ENCODE assay signal across 20 mouse cellular contexts in the genomic region with DNA sequence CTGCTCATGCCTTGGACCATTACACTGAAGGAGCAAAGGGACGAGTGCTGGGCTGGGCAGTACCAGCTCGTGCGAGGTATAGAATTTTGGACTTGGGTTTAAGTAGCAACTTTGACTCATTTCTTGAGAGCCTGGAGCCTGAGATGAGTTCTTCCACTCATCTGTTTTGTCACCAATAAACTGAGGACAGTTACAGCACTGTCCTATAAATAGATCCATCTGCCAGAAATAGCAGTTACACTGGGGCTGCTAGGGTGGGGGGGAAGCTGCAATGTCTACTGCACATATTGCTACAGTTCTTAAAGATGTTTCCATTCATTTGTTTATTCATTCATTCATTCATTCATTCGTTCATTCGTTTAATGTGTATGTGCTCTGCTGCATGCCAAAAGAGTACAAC.
A peak's percentile ranks its signal among the peaks of the same experiment; 100 is the strongest.
DNase-seq lines count a peak whose midpoint lies in the region; ATAC-seq and TF ChIP-seq lines count a peak whose summit lies in the region.
"Had no signal": no experiment of that assay in that cellular context is flagged by ENCODE, and none has a peak within 500 bp of the region (broad histone marks: within the 10 kb centered on the region; RNA-seq: fewer than 3 reads in every experiment).

No protein-coding gene starts in this region.

- peak overlapping the region; percentile 42 for H3K4me2 ChIP-seq in heart, embryonic 13.5 days
- no peak overlapping the region for H3K4me2 ChIP-seq in heart, postnatal 0 days (ENCODE audit: low read depth, low read length)
- H3K4me2 ChIP-seq in neural tube, embryonic 11.5 days (ENCODE audit: low read depth) = no peak overlapping the region
- H3K4me2 ChIP-seq: hindbrain, embryonic 15.5 days; kidney, embryonic 15.5 days had no signal

- no peak overlapping the region for H3K4me3 ChIP-seq in heart, embryonic 13.5 days
- no peak overlapping the region for H3K4me3 ChIP-seq in heart, postnatal 0 days (ENCODE audit: low read depth, low read length)
- H3K4me3 ChIP-seq in neural tube, embryonic 11.5 days (ENCODE audit: low read depth, low read length) = no peak overlapping the region
- H3K4me3 ChIP-seq: hindbrain, embryonic 15.5 days; kidney, embryonic 15.5 days had no signal

- no peak for TF ChIP-seq EP300 in heart, postnatal 0 days (IDR thresholded peaks at IDR 0.05; ENCODE audit: low read depth)

- no peaks in the 10 kb centered on the region for H3K9me3 ChIP-seq in heart, embryonic 13.5 days
- H3K9me3 ChIP-seq in heart, postnatal 0 days (replicated peaks; ENCODE audit: control insufficient read depth, low read length) = no peaks in the 10 kb centered on the region
- H3K9me3 ChIP-seq in neural tube, embryonic 11.5 days (ENCODE audit: control insufficient read depth, low read length) = no peaks in the 10 kb centered on the region
- H3K9me3 ChIP-seq: hindbrain, embryonic 15.5 days; kidney, embryonic 15.5 days had no signal

- peak; percentile 73 for ATAC-seq in frontal cortex, adult (ENCODE audit: low TSS enrichment)
- 0 out of 2 replicates have a peak, but pooled peaks have one; percentile 12 for ATAC-seq in heart, embryonic 13.5 days (ENCODE audit: extremely low read depth, insufficient number of reproducible peaks, low FRiP score, low TSS enrichment)
- peak; percentile 75 for ATAC-seq in heart, postnatal 0 days (ENCODE audit: insufficient read depth, low read depth)
- ATAC-seq in neural tube, embryonic 11.5 days (ENCODE audit: insufficient read depth, low FRiP score, low TSS enrichment) = no peak
- ATAC-seq: forebrain, embryonic 16.5 days; intestine, embryonic 16.5 days; Patski had no signal

- intact Hi-C loops in heart, postnatal 36 days (cut with DNase I) = no loop called here

- no peaks in the 10 kb centered on the region for H3K36me3 ChIP-seq in heart, embryonic 13.5 days
- H3K36me3 ChIP-seq in heart, postnatal 0 days (replicated peaks; ENCODE audit: control insufficient read depth, insufficient read depth, low read length) = no peaks in the 10 kb centered on the region
- H3K36me3 ChIP-seq in neural tube, embryonic 11.5 days (ENCODE audit: control insufficient read depth, insufficient read depth, low read length) = no peaks in the 10 kb centered on the region
- H3K36me3 ChIP-seq: hindbrain, embryonic 15.5 days; kidney, embryonic 15.5 days had no signal

- no peaks in the 10 kb centered on the region for H3K27me3 ChIP-seq in heart, embryonic 13.5 days (replicated peaks)
- no peaks in the 10 kb centered on the region for H3K27me3 ChIP-seq in heart, postnatal 0 days (ENCODE audit: control insufficient read depth, insufficient read depth, low read length)
- no peaks in the 10 kb centered on the region for H3K27me3 ChIP-seq in neural tube, embryonic 11.5 days (ENCODE audit: control insufficient read depth, insufficient read depth, low read length)
- H3K27me3 ChIP-seq: CH12.LX; hindbrain, embryonic 15.5 days; kidney, embryonic 15.5 days; Patski had no signal

- peak overlapping the region; percentile 67 for H3K27ac ChIP-seq in heart, embryonic 13.5 days (replicated peaks)
- H3K27ac ChIP-seq in heart, postnatal 0 days (ENCODE audit: low read depth) = no peak overlapping the region
- H3K27ac ChIP-seq in neural tube, embryonic 11.5 days (ENCODE audit: low read depth, low read length) = no peak overlapping the region
- H3K27ac ChIP-seq: hindbrain, embryonic 15.5 days had no signal

- DNase-seq in frontal cortex, postnatal 36 days (ENCODE audit: low spot score in 2 of 2) = no peak
- no peak for DNase-seq in heart, postnatal 4 days
- DNase-seq in heart, postnatal 0 days (ENCODE audit: low spot score) = peak; percentile 61
- DNase-seq in heart, postnatal 36 days = no peak
- peak; percentile 4 for DNase-seq in neural tube, embryonic 11.5 days (ENCODE audit: low spot score)
- DNase-seq in neural tube, embryonic 10.5 days (ENCODE audit: extremely low spot score, low spot score) = no peak
- DNase-seq: adrenal gland, adult 2 months; adrenal gland, postnatal 25 days; cerebellum, adult 2 months; cerebellum, postnatal 10 days; gastrocnemius, postnatal 36 days; kidney, adult 2 months had no signal

- H3K9ac ChIP-seq in heart, embryonic 13.5 days = no peak overlapping the region; the same call in 1 of the 2 replicates
- H3K9ac ChIP-seq in heart, postnatal 0 days (replicated peaks; ENCODE audit: low read depth, low read length) = no peak overlapping the region
- no peak overlapping the region for H3K9ac ChIP-seq in neural tube, embryonic 11.5 days (ENCODE audit: low read length)
- H3K9ac ChIP-seq: hindbrain, embryonic 15.5 days; kidney, embryonic 15.5 days had no signal

- WGBS in heart, embryonic 13.5 days = 58% methylated on average over 5 of the region's 5 CpGs
- 53% methylated on average over 5 of the region's 5 CpGs for WGBS in heart, postnatal 0 days
- WGBS in neural tube, embryonic 11.5 days = 90% methylated on average over 5 of the region's 5 CpGs

- H3K4me1 ChIP-seq in heart, embryonic 13.5 days = peaks cover 27% of the 10 kb centered on the region
- peaks cover 16% of the 10 kb centered on the region for H3K4me1 ChIP-seq in heart, postnatal 0 days (ENCODE audit: control insufficient read depth, insufficient read depth)
- no peaks in the 10 kb centered on the region for H3K4me1 ChIP-seq in neural tube, embryonic 11.5 days (ENCODE audit: control insufficient read depth, insufficient read depth, low read length)
- H3K4me1 ChIP-seq: hindbrain, embryonic 15.5 days had no signal

- no peak for TF ChIP-seq CTCF in heart, postnatal 0 days (IDR thresholded peaks at IDR 0.05; ENCODE audit: low read depth)

Comparison
In these comparisons a context has a peak if more than half of its experiments do, and no peak if none do; other contexts are left out.
1. DNase-seq: peak in heart, postnatal 0 days (single experiment) and neural tube, embryonic 11.5 days (single experiment); none in frontal cortex, postnatal 36 days (0 of 2), heart, postnatal 4 days (single experiment), heart, postnatal 36 days (0 of 2) and neural tube, embryonic 10.5 days (single experiment).